Mouse (Mus musculus): ENCODE results near the gene Best2.

DNA sequence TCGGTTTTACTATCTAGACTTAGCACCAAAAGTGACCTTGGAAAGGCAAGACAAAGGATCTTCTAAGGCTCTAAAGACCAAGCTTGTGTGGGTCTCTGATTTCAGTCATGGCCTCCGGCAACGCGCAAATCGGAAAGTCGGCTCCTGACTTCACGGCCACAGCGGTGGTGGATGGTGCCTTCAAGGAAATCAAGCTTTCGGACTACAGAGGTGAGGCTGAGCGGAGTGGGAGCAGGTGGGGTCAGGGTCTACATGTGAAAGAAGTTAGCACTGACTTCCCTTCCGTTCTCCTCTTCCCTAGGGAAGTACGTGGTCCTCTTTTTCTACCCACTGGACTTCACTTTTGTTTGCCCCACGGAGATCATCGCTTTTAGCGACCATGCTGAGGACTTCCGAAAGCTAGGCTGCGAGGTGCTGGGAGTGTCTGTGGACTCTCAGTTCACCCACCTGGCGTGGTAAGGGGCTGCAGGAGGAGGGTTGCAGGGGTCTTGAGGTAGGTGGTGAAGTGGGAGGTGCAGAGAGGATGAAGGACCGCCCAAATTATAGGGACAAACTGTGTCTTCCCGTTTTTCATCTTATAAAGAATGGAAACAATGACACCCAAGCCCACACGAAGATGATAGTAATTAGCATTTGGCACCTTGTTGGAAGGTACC is 44.1 kb downstream of the Best2 start:
- no peak for TF ChIP-seq CTCF (IDR thresholded peaks at IDR 0.05; ENCODE audit: insufficient read depth, low read length)
- no peak for TF ChIP-seq POLR2A (IDR thresholded peaks at IDR 0.05; ENCODE audit: borderline replicate concordance, extremely low read depth, low read depth, low read length)
